Mouse (Mus musculus): ENCODE measurements at regions not wholly inside any gene's neighbourhood (a gene's known extent, or its start where the extent isn't known, plus 50 kb on each side); places are given as distances from the start of the nearest gene placed in this dataset.
A peak's percentile ranks its signal among the peaks of the same experiment; 100 is the strongest.

GRCm38 (mm10) chr1:144452141-144452540, 115.3 kb downstream of the Rgs21 start:
- DNase-seq (ENCODE audit: low read depth, low spot score): no peak

- DNase-seq (ENCODE audit: low read depth, low spot score): no peak
These were observed 115.7 kb downstream of the Rgs21 start for GRCm38 (mm10) chr1:144451731-144452130.

- no peak for DNase-seq (ENCODE audit: low read depth, low spot score)
These were observed 130.8 kb downstream of the Rgs21 start for GRCm38 (mm10) chr1:144436617-144437016.

- no peak for DNase-seq (ENCODE audit: low read depth, low spot score)
These were observed 134.7 kb downstream of the Rgs21 start for GRCm38 (mm10) chr1:144432816-144433215.

- DNase-seq (ENCODE audit: low read depth, low spot score): no peak
These were observed 135.8 kb downstream of the Rgs21 start for GRCm38 (mm10) chr1:144431535-144432276.

DNA sequence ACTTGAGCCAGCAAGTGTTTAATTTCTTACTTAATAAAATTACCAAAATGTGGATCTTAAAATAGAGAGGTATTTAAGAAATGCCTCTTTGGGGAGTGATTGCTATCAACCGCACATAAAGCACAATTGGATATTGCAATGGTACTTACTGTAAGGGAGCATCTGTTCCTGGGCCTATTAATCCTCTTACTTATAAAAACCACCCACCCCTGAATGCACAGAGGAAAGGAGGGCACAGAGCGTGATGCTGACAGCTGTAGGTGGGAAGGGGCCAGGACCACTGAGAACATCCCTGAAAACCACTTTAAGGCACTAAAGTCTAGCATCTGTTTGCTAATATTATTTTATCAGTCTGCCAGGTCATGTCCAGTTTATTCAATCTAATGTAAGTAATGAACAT, 146.1 kb downstream of the Rgs21 start:
- no peak for DNase-seq (ENCODE audit: low read depth, low spot score)

DNA sequence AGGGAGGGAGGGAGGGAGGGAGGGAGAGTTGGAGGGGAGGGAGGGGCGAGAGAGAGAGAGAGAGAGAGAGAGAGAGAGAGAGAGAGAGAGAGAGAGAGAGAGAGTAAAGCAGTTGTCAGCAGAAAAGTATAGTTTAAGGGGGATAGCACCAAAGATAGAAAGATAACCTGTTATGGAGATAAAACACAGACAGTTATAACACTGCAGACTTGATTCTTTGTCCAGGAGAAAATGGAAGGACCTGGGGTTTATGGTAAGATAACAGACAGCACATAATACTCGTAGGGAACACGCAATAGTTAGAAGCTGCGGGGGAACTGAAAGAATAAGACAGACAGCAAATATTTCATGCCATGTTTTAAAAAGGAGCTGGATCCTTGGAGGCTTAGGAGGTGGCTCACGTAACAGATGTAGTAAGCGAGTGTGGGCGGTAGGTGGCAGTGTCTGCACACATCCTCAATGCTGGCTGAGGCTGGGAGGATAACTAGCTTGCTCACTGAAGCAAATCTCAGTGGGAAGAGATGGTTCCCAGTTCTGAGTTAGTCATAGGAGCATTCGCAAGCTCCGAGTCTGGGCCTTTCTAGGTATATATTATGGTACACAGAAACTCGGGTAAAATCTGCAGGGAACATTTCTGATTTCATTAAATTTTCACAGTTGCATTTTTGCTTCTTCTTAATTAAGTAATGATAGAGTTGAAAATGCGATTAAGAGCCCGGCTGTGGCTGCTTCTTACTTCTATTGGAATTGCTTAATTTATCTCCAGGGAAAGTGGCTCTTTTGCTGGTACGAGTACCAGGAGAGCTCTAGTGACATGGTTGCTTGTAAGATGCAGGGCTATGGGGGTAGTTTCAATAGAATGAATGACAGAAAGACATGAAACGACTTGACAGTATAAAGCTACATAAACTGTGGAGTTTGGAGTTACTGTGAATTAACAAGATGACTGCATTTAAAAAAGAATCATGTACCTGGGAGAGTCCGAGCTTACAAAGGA, 157.6 kb upstream of the Rgs1 start:
- DNase-seq (ENCODE audit: low read depth, low spot score): peak; percentile 56

DNA sequence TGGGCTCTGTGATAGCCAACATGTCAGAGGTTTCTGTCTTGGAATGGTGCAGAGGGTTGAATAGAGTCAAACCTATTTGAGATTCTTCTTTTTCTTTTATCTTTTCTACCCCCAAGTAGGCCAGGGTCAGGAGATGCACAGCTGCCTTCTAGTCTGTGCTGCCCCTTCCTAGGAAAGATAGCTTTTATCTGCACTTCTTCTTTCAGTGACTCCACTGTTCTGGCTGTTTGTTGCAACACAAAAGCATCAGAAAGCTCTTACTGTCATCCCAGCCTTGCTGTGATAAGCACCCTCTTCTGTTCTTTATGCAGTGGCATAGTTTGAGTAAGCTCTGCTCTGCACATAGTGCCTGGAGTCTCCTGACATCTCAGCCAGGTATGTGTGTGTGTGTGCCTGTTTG, 156.7 kb upstream of the Rgs1 start:
- no peak for DNase-seq (ENCODE audit: low read depth, low spot score)

GRCm38 (mm10) chr1:144405031-144405430, 156.0 kb upstream of the Rgs1 start:
- no peak for DNase-seq (ENCODE audit: low read depth, low spot score)

DNA sequence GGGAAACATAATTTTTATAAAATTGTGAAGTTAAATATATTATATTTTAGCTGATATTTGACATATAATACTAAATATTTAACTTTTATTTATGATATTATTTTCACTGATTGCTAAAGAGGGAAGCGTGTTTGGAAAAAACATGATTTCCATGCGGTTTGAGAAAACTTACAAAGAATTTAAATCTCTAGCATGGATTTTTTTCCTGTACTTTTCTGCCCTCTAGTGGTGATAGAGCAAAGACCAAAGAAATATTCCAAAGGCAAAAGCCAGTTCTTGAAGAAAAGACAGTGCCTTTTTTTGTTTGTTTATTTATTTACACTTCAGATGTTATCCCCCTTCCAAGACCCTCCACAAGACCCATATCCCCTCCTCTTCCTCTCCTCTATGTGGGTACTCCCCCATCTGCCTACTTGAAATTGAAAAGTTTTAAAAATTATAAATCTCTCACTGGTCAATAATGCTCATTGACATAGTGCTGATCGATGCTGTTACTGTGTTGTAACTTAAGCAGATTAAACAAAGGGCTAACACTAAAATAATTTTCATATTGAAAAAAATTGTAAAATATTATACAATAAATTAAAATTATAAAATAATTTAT, 131.1 kb upstream of the Rgs1 start:
- DNase-seq (ENCODE audit: low read depth, low spot score): peak; percentile 50

- no peak for DNase-seq (ENCODE audit: low read depth, low spot score)
These were observed 125.1 kb upstream of the Rgs1 start for GRCm38 (mm10) chr1:144374121-144374520.

- no peak for DNase-seq (ENCODE audit: low read depth, low spot score)
These were observed 118.5 kb upstream of the Rgs1 start for GRCm38 (mm10) chr1:144367492-144367891.

GRCm38 (mm10) chr1:144355560-144356310, 106.7 kb upstream of the Rgs1 start:
- no peak for DNase-seq (ENCODE audit: low read depth, low spot score)

GRCm38 (mm10) chr1:144355041-144355440, 106.0 kb upstream of the Rgs1 start:
- no peak for DNase-seq (ENCODE audit: low read depth, low spot score)

DNA sequence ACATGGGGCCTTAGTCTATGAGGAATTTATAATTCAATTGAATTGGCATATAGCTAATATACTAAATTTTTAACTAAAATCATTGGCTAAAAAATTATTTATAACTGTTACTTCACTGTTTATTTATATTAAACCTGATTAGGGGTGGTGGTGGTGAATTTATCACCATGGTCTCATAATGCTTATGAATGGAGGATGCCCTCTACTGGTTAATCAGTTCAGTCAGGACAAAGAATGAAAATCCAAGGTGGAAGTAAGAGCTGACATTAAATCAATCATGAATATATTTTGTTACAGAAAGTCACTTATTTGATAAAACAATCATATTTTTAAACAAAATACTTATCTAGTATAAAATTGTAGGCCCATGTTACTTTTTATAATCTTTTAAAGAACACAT, 104.3 kb upstream of the Rgs1 start:
- no peak for DNase-seq (ENCODE audit: low read depth, low spot score)

DNA sequence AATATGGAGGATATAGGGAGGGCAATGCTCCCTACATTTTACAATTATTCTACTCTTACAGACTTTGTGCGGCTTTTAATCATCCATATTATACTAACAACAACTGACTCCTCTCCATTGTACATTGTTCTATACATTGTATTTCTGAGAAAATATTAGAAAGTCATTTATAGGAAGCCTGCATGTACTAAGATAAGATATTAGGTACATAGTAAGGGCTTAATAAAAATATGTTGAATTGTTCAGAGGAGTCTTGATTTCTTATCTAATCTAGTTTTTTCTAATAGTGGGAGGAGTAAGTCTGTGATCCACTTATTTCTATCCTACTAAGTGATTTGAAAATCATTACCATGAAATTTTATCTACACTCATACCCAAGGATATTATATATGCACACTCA, 94.8 kb upstream of the Rgs1 start:
- DNase-seq (ENCODE audit: low read depth, low spot score): no peak

DNA sequence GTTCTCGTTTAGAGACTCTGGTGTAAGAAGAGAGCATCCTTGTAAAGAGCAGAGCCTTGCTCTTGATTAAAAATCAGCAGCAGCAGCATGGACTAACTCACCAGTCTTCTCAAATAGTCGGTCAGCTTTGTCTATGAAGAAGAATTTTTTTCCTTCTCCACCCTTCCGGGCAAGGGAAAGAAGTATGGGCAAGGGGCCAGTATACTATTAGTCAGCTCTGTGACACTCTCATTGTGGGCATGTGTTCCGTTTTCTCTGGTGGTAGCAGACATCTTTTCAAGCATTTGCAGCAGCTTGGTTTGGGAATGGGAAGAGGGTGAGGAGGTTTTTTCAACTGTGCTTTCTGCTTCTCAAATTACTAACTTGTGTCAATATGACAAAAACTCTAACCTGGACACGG, 94.3 kb upstream of the Rgs1 start:
- DNase-seq (ENCODE audit: low read depth, low spot score): no peak

DNA sequence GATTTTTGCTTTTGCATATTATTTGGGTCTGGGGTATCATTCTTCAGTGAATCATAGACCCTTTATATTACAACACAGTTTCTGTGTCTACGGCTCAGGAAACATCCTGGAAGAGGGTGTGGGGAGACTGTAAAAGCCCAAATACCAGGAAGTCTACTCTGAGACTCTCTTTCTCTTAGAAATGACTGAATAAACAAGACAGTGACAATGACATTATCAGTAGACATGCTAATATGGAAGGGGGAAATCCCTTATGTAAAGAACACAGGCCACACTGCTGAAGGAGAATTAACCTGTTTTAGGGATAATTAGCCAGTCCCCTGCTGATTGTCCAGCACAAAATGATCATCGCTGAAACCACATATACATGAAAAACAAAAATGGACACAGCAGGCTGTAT, 88.5 kb upstream of the Rgs1 start:
- no peak for DNase-seq (ENCODE audit: low read depth, low spot score)

DNA sequence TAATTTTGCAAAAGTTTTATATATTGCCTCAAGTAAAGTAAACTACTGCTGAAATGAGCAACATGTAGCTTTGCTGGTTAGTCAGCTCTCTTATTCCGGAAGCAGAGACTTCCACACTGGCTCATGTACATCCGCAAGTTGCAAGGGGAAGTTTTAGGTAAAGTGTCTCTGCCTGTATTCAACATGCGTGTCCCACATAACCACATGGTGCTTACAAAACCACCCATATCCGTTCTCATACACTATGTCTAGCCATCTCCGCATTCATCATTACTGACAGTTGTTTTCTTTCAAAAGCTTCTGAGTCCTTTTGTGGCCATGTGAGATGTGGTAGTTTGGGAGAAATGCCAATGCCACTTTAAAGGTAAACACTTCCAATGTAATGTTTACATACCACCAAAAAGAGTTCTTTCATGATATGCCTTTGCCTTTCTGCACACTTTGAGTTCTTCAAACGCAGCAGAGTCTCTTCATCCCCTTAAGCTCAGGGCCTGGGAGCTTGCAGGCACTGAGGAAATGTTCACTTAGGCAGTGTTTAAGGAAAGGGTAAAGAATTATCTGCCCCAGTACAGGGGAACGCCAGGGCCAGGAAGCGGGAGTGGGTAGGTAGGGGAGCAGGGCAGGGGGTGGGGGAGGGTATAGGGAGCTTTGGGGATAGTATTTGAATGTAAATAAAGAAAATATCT, 81.5 kb upstream of the Rgs1 start:
- no peak for DNase-seq (ENCODE audit: low read depth, low spot score)

DNA sequence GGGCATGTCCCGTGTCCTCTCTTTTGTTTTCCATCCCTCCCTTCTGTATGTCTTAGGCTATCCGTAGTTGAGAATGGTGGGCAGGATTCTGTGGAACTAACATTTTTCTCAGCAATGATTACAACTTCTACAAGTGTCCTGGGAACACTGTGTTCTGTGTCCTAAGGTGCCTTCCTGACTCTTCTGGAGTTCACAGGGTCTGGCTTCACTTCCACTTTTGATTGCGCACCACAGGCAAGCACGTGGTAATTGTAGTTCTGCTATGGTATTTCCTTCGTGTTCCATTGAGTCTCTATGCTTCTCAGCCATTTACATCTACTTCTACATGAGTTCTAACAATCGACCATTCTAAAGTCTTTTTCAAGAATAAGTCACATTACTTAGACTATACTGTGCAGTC, 70.4 kb upstream of the Rgs1 start:
- DNase-seq (ENCODE audit: low read depth, low spot score): no peak

DNA sequence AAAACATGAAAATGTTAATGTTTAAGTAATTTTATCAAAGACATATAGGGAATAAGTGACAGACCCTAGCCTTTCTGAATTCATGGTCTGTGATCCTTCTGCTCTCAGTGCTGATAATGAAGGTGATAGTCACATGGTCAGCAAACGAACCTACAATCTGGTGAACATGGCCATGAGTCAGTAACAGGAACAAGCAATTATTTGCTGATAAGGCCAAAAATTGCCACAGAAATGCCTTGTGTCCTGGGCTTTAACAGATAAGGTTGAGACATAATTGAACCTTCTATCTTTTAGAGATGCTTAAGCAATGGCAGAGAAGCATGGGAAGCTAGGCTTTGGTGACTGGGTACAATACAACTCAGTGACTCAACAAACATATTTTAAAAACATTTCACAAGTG, 69.2 kb upstream of the Rgs1 start:
- no peak for DNase-seq (ENCODE audit: low read depth, low spot score)

All from R1 (cell line).